Mouse (Mus musculus) erythroblast, embryonic 14.5 days (primary cell): ENCODE measurements around the gene Cfap100. TPM values are rescaled to one million over a fixed set of nuclear protein-coding genes. Genes with fewer than 3 reads are reported as not detected.

Experiments
- H3K27me3 ChIP-seq: 2 replicates; pipeline ENCODE4 v1.6.1; 2012; ENCODE audit warnings: inconsistent platforms; ENCODE audit not compliant: control insufficient read depth
- H3K36me3 ChIP-seq: 2 replicates; pipeline ENCODE4 v1.6.1; 2012; ENCODE audit warnings: mild to moderate bottlenecking, inconsistent platforms; ENCODE audit not compliant: control insufficient read depth
- H3K4me1 ChIP-seq: 2 replicates; pipeline ENCODE4 v1.6.1; 2012; ENCODE audit warnings: inconsistent platforms; ENCODE audit not compliant: control insufficient read depth
- H3K4me3 ChIP-seq: replicated peaks from 2 replicates; pipeline ENCODE3; 2012; ENCODE audit warnings: moderate library complexity, mild to moderate bottlenecking, inconsistent platforms
- H3K9me3 ChIP-seq: 2 replicates; pipeline ENCODE4 v1.6.1; 2012; ENCODE audit warnings: low read length, inconsistent platforms, mixed read lengths; ENCODE audit not compliant: control insufficient read depth
- GATA1 ChIP-seq: IDR thresholded peaks from 2 replicates; pipeline ENCODE4 v1.6.1; 2012; ENCODE audit warnings: low read length, inconsistent platforms, mixed read lengths
- TAL1 ChIP-seq: IDR thresholded peaks from 3 replicates; pipeline ENCODE4 v1.6.1; 2012; ENCODE audit warnings: low read length, inconsistent platforms, mixed read lengths
- polyA plus RNA-seq: library from polyadenylated mRNA; stranded (reverse); fragments of >175 nt; gene quantifications from 2 replicates; pipeline ENCODE4 v1.2.3, GENCODE M21; 2012

Cfap100 gene
- polyA plus RNA-seq, 1 experiment = not detected

GRCm38 (mm10) chr6:90368976-90369724, 59.4 kb downstream of the Cfap100 start, which contains the start of gene Zxdc:
Zxdc (plus strand) TSS chr6:90369492.
- TF ChIP-seq TAL1 (no peak), GATA1 (no peak)
- Histone ChIP-seq H3K27me3 (no peaks in the 10 kb centered on the region; the same call in 1 of the 2 replicates), H3K9me3 (no peaks in the 10 kb centered on the region)

DNA sequence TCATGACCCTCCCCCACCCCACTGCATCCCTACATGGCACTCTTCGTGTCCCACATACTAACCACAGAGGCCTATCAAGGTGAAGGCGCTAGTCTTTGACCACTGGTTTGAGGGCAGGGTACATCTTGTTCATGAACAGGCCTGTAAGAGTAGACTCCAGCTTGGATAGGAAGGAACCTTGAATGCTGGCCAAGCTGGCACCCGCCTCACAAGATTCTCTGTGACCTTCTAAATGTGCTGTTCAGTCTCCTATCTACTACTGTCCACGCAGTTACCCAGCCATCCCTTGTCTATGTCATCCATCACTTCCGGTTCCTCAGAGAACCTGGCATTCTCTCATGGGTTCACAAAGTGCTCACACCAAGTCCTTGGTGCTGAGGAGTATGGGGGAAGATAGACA, 65.3 kb downstream of the Cfap100 start:
- H3K27me3 ChIP-seq = no peaks in the 10 kb centered on the region
- no peak overlapping the region for H3K4me3 ChIP-seq
- no peaks in the 10 kb centered on the region for H3K9me3 ChIP-seq
- H3K4me1 ChIP-seq = no peaks in the 10 kb centered on the region
- H3K36me3 ChIP-seq = peaks cover 8% of the 10 kb centered on the region; the same call in 1 of the 2 replicates
- TF ChIP-seq TAL1 (no peak), GATA1 (no peak)

More at GRCm38 (mm10) chr6:90368976-90369724, 59.4 kb downstream of the Cfap100 start, which contains the start of gene Zxdc:
- H3K36me3 ChIP-seq = peaks cover 25% of the 10 kb centered on the region
- peak within 1 kb of the TSS; percentile 85 for H3K4me3 ChIP-seq
- H3K4me1 ChIP-seq = peaks cover 52% of the 10 kb centered on the region

- Histone ChIP-seq H3K9me3 (no peaks in the 10 kb centered on the region), H3K4me3 (no peak overlapping the region), H3K27me3 (no peaks in the 10 kb centered on the region), H3K4me1 (no peaks in the 10 kb centered on the region), H3K36me3 (peaks cover 8% of the 10 kb centered on the region; the same call in 1 of the 2 replicates)
- TF ChIP-seq TAL1 (no peak), GATA1 (no peak)
Measured at GRCm38 (mm10) chr6:90360922-90361614, 67.5 kb downstream of the Cfap100 start.

GRCm38 (mm10) chr6:90360024-90360781, 68.4 kb downstream of the Cfap100 start:
- Histone ChIP-seq H3K4me3 (no peak overlapping the region), H3K27me3 (no peaks in the 10 kb centered on the region), H3K4me1 (no peaks in the 10 kb centered on the region), H3K36me3 (peaks cover 8% of the 10 kb centered on the region; the same call in 1 of the 2 replicates), H3K9me3 (no peaks in the 10 kb centered on the region)
- TF ChIP-seq GATA1 = no peak
- TF ChIP-seq TAL1 = no peak

DNA sequence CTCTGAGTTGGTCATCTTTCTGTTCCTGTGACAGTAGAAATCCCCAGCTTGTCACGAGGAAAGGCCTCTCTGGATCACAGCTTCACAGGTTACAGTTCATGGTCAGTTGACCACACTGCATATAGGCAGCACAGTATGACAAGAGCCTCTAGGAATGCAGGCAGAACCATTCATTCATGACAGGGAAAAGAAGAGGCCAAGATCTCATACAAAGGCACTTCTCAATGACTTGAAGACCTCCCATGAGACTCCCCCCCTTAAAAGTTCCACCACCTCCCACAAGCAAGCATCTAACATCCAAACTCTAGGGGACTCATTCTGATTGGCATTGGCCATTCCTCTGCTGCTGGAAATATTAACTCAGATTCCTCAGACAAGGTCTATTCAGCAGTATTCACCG, 69.2 kb downstream of the Cfap100 start:
- H3K4me1 ChIP-seq = no peaks in the 10 kb centered on the region
- H3K27me3 ChIP-seq = no peaks in the 10 kb centered on the region

DNA sequence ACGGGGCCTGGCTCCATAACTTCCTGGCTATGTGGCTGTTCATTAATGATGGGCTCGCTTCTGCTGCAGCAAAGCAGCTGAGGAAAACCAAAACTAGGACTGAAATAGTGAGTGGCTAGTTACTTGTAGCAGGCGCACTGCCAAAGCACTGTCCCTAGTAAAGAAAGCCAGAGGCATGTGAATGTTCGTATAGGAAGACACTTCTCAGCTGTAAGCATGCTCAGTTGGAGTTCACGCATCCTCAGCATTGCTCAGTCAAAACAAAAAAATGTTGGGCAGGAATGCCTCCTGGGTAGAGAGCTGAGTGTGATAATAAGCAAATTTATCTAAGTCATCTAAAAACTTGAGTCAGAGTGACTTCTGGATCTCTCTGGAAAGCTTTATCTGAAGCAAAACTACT, 70.5 kb downstream of the Cfap100 start:
- H3K9me3 ChIP-seq = no peaks in the 10 kb centered on the region
- no peak overlapping the region for H3K4me3 ChIP-seq
- TF ChIP-seq GATA1 (no peak), TAL1 (no peak)
- peaks cover 8% of the 10 kb centered on the region; the same call in 1 of the 2 replicates for H3K36me3 ChIP-seq
- H3K27me3 ChIP-seq = no peaks in the 10 kb centered on the region
- H3K4me1 ChIP-seq = no peaks in the 10 kb centered on the region

More for the DNA sequence above, 69.2 kb downstream of the Cfap100 start:
- Histone ChIP-seq H3K36me3 (peaks cover 8% of the 10 kb centered on the region; the same call in 1 of the 2 replicates), H3K9me3 (no peaks in the 10 kb centered on the region), H3K4me3 (no peak overlapping the region)
- TF ChIP-seq GATA1 (no peak), TAL1 (no peak)

Other genes with a start within 250 kb of the Cfap100 start
- not detected in 2 replicates for gene V1ra8, start 226.0 kb downstream of the Cfap100 start, polyA plus RNA-seq
- not detected in 2 replicates for gene Vmn1r53, start 204.4 kb downstream of the Cfap100 start, polyA plus RNA-seq
- not detected in 2 replicates for gene Vmn1r54, start 182.5 kb downstream of the Cfap100 start, polyA plus RNA-seq
- gene BC048671, start 127.6 kb downstream of the Cfap100 start, polyA plus RNA-seq = not detected in 2 replicates
- 0.02 TPM in 1 of 2 replicates, not detected in the other for gene Chst13, start 103.6 kb downstream of the Cfap100 start, polyA plus RNA-seq
- 0.02 TPM in 1 of 2 replicates, not detected in the other for gene Uroc1, start 95.5 kb downstream of the Cfap100 start, polyA plus RNA-seq
- gene Zxdc, start 59.3 kb downstream of the Cfap100 start, polyA plus RNA-seq = 0.72 and 0.81 TPM in 2 replicates
- 0.02 TPM in 1 of 2 replicates, not detected in the other for gene Klf15, start 33.8 kb upstream of the Cfap100 start, polyA plus RNA-seq
- gene Aldh1l1, start 57.6 kb upstream of the Cfap100 start, polyA plus RNA-seq = 0.05 TPM in 1 of 2 replicates, not detected in the other
- 15.7 and 16.6 TPM in 2 replicates for gene Slc41a3, start 175.9 kb upstream of the Cfap100 start, polyA plus RNA-seq